Mouse (Mus musculus): ENCODE data around the gene Pigo. TPM values are rescaled to one million over a fixed set of nuclear protein-coding genes. Genes with fewer than 3 reads are reported as not detected.

Gene Pigo
- polyA plus RNA-seq, 1 experiment from 2014 or later = 15.8 TPM

Other genes with a start within 250 kb of the Pigo start
- 0.04 TPM in 1 of 2 replicates, not detected in the other for gene Fam205a1, start 171.9 kb downstream of the Pigo start, polyA plus RNA-seq (2016; fragmentation: Nextera tagmentation; extraction: Ambion mirVana)
- gene Gm12394, start 169.0 kb downstream of the Pigo start, polyA plus RNA-seq (2016; fragmentation: Nextera tagmentation; extraction: Ambion mirVana) = 0.11 TPM in 1 of 2 replicates, not detected in the other
- gene Fam205c, start 151.6 kb downstream of the Pigo start, polyA plus RNA-seq (2016; fragmentation: Nextera tagmentation; extraction: Ambion mirVana) = 0.37 and 0.60 TPM in 2 replicates
- gene Phf24, start 109.2 kb downstream of the Pigo start, polyA plus RNA-seq (2016; fragmentation: Nextera tagmentation; extraction: Ambion mirVana) = 3.4 and 3.9 TPM in 2 replicates
- 15.6 and 17.7 TPM in 2 replicates for gene Dnajb5, start 76.0 kb downstream of the Pigo start, polyA plus RNA-seq (2016; fragmentation: Nextera tagmentation; extraction: Ambion mirVana)
- 0.23 and 0.49 TPM in 2 replicates for gene 1700022I11Rik, start 56.2 kb downstream of the Pigo start, polyA plus RNA-seq (2016; fragmentation: Nextera tagmentation; extraction: Ambion mirVana)
- gene Vcp, start 25.3 kb downstream of the Pigo start, polyA plus RNA-seq (2016; fragmentation: Nextera tagmentation; extraction: Ambion mirVana) = 568 and 582 TPM in 2 replicates
- gene Fancg, start 15.3 kb downstream of the Pigo start, polyA plus RNA-seq (2016; fragmentation: Nextera tagmentation; extraction: Ambion mirVana) = 12.2 and 12.9 TPM in 2 replicates
- 208 and 219 TPM in 2 replicates for gene Stoml2, start 5.9 kb upstream of the Pigo start, polyA plus RNA-seq (2016; fragmentation: Nextera tagmentation; extraction: Ambion mirVana)
- 17.4 and 19.3 TPM in 2 replicates for gene Fam214b, start 20.4 kb upstream of the Pigo start, polyA plus RNA-seq (2016; fragmentation: Nextera tagmentation; extraction: Ambion mirVana)
- gene Unc13b, start 33.1 kb upstream of the Pigo start, polyA plus RNA-seq (2016; fragmentation: Nextera tagmentation; extraction: Ambion mirVana) = 15.1 and 15.8 TPM in 2 replicates
- gene Atp8b5, start 241.3 kb upstream of the Pigo start, polyA plus RNA-seq (2016; fragmentation: Nextera tagmentation; extraction: Ambion mirVana) = 0.21 TPM in 1 of 2 replicates, not detected in the other